Mouse (Mus musculus) lung, adult 10 weeks (tissue): ENCODE data around the gene Tmem231. TPM values are rescaled to one million over a fixed set of nuclear protein-coding genes. Genes with fewer than 3 reads are reported as not detected.

Source experiments
- polyA plus RNA-seq: library from polyadenylated mRNA; stranded (reverse); fragments of 350-450 nt; fragmentation: Illumina TruSeq; extraction: RNeasy Lipid Tissue Mini Kit (QIAGEN cat#74804); gene quantifications from one replicate; pipeline ENCODE4 v1.2.3, GENCODE M21; 2014; ENCODE audit warnings: low read depth, low replicate concordance; ENCODE audit not compliant: insufficient read depth

Gene Tmem231
- polyA plus RNA-seq = 3.5 TPM

DNA sequence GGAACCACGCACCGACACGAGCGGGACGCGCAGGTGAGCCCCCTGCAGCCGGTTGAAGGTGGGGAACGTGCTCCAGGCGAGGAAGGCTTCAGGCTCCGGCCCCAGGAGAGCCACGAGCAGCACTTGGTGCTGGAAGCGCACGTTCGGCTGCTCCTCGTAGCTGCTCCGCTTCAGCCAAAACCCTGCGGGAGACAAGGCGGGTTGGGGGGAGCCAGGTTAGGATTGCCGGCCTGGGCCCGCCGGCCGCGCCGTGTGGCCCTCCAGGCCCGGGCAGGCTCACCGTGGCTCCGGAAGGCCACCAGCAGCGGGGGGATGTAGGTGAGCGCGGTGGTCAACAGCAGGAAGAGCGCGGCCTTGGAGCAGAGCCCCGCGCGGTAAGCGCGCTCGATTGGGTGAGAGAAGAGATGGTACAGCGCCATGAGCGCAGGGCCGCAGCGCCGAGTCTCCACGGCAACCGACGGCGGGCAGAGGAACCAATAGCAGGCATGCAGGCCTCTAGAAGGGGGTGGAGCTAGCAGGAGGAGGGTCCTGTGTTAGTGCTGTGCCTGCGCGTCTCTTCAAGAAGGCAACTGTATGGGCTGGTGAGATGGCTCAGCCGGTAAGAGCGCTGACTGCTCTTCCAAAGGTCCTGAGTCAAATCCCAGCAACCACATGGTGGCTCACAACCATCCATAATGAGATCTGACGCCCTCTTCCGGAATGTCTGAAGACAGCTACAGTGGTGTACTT is at the start of gene Tmem231:
Gene Tmem231, minus strand, starts transcription at position 534 of the 729 bp plus-strand sequence.

GRCm38 (mm10) chr8:111940171-111941100 is 6.8 kb upstream of the Tmem231 start, which contains the start of gene Gabarapl2:
Gene Gabarapl2, plus strand, starts transcription at chr8:111940703.

DNA sequence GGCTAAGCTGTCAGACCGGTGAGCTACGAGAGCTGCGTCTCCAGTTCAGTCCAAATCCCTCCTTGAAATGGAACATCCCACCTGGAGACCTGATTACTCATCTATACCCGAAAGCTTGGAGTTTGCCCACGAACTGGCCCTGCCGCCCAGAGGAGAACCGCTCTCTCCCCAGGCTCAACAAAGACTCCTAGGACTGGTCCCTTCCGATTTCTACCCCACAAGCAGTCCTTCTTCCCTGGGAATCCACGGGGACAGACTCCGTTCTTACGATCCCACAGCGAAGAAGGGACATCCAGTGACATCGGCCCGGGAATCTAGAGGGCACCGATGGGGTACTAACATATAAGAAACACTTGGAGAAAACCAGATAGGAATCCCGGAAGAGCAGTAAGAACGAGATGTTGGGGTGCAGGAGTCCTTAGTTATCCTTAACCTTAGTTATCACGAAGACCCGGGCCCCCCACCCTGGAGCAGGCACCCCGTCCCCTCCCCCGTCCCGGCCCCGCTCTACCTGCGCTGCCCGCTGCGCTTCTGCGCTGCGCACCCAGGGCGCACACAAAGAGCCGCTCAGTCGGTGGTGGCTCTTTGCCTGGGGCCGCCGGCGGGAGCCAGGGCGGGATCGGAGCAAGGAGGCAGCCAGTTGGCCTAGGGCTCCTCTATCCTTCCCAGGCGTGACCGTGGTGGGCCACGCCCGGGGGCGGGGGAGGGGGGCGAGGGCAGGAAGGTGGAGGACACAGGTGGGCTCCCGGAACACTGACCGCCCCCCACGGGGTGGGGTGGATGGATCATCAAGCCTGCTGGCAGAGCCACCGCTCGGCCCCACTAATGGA is 23.8 kb downstream of the Tmem231 start, which contains the start of gene Chst5:
Gene Chst5, minus strand, starts transcription at position 827 of the 830 bp plus-strand sequence.

DNA sequence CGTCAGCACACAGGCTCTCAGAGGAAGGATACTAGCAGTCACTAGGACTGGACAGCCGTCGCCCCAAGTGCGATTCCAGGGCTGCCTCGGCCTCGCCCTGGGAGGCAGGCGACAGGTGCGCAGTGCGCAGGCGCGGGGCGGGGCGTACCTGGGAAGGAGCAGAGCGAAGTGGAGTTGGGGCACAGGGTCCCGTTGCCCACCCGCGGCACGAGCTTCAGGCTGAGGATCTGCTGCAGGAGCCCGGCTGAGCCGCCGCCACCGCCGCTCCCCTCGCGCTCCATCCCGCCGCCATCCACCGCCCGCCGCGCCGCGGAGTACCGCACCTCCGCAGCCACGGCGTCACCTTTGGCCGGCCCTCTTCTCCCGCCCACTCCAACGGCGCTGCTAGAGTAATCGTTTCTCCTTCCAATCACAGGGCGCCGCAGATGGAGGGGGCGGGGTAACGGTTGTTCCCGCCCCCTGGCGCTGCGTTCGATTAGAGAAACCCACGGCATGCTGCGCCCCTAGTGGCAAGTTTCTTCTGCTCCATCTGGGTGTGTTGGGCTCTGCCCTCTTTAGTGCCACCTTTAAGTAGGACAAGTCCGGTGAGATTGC is 57.2 kb downstream of the Tmem231 start, which contains the start of gene Tmem170:
Gene Tmem170, minus strand, starts transcription at position 396 of the 594 bp plus-strand sequence.

Other genes starting within 250 kb of the Tmem231 start
- not detected for gene Ctrb1, start 242.9 kb downstream of the Tmem231 start, polyA plus RNA-seq
- 18.0 TPM for gene Bcar1, start 190.1 kb downstream of the Tmem231 start, polyA plus RNA-seq
- 95.5 TPM for gene Cfdp1, start 79.6 kb downstream of the Tmem231 start, polyA plus RNA-seq
- 4.8 TPM for gene Tmem170, start 57.1 kb downstream of the Tmem231 start, polyA plus RNA-seq
- gene Chst5, start 23.4 kb downstream of the Tmem231 start, polyA plus RNA-seq = 1.1 TPM
- gene Gabarapl2, start 6.8 kb upstream of the Tmem231 start, polyA plus RNA-seq = 215 TPM
- gene Adat1, start 58.4 kb upstream of the Tmem231 start, polyA plus RNA-seq = 1.7 TPM
- 45.5 TPM for gene Kars, start 77.4 kb upstream of the Tmem231 start, polyA plus RNA-seq
- gene Terf2ip, start 77.5 kb upstream of the Tmem231 start, polyA plus RNA-seq = 11.1 TPM
- gene Gm6793, start 81.2 kb upstream of the Tmem231 start, polyA plus RNA-seq = not detected